Mouse (Mus musculus) thymus, postnatal 36 days (tissue): Measurements from ENCODE around the gene Morf4l2.
"Not testable (repeated sequence)": the region's sequence is repeated elsewhere in the genome, so short reads cannot be mapped to it uniquely, and the experiment has no call there.

Source experiments
- DNase-seq, 2 experiments: peaks; one replicate each; pipeline ENCODE4 v3.0.0; 2022; ENCODE audit warnings: mixed read lengths in 2 of 2

The Morf4l2 gene

DNA sequence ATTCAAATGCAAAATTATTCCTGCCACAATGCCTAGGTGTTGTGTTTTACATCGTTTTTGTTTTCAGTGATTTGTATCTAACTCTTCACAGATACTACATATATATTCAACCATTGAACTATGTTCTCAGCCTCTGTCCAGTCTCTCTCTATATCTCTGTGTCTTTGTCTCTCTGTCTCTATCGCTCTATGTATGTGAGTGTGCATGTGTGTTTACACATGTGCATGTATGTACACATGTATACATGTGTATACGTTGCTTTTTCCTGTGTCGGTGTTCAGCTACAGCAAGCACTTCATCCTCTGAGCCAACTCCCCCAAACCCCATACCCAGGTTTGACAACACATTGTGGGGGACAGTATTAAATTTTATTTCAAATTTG lies 51.2 kb downstream of the Morf4l2 start:
- DNase-seq: no peak

GRCm38 (mm10) chrX:136691606-136692293 lies 51.7 kb downstream of the Morf4l2 start:
- not testable (repeated sequence) for DNase-seq
